Mouse (Mus musculus): ENCODE data around the gene Krtap27-1.

DNA sequence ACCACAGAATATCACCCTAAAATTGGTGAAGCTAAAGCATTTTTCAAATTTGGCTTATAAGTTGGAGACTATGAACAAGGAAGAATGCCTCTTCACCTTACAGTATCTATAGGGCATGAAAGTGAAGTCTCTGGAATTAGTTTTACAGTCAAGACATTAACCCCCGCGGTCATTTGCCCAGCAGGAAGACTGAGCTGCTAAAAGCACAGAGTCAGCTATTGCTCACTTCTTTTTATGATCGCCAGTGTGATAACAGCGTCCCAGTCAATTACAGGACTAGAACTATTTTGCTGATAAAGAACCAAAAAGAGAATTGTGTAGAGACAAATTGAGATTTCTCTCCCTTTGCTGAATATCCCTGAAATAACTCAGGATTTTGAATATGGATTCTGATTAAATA is 24.8 kb upstream of the Krtap27-1 start:
- no peak for TF ChIP-seq ZNF384 (IDR thresholded peaks at IDR 0.05; ENCODE audit: low read depth, low read length)
- TF ChIP-seq HCFC1 (IDR thresholded peaks at IDR 0.05; ENCODE audit: borderline replicate concordance, insufficient read depth, low read length) = no peak
- no peak for TF ChIP-seq ZC3H11A (IDR thresholded peaks at IDR 0.05; ENCODE audit: borderline replicate concordance, low read depth, low read length)

All from ES-E14 (cell line).